Mouse (Mus musculus) cerebellum, adult 11 months (tissue): ENCODE measurements around the gene Gm49776.
"Not testable (repeated sequence)": the region's sequence is repeated elsewhere in the genome, so short reads cannot be mapped to it uniquely, and the experiment has no call there.

ENCODE experiments used
- DNase-seq: peaks from one replicate; pipeline ENCODE4 v3.0.0; 2022

The Gm49776 gene

DNA sequence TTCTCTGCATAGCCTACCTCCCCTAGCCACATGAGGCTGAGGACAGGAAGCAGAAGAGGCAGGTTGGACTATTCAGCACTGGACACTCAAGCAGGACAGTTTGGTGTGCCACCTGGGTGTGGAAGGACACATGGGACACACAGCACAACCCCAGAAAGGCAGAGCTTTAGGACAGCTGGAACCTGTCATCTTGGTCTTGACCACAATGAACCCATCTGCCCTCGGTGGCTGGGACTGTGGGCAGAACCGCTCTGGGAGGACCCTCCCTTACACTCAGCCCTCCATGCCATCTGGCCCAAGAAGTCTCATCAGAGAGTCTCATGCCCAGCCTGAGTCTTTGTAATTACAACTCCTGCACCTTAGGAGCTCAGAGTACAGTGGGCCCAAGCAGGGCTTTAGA is 58.1 kb downstream of the Gm49776 start:
- DNase-seq, result no peak

DNA sequence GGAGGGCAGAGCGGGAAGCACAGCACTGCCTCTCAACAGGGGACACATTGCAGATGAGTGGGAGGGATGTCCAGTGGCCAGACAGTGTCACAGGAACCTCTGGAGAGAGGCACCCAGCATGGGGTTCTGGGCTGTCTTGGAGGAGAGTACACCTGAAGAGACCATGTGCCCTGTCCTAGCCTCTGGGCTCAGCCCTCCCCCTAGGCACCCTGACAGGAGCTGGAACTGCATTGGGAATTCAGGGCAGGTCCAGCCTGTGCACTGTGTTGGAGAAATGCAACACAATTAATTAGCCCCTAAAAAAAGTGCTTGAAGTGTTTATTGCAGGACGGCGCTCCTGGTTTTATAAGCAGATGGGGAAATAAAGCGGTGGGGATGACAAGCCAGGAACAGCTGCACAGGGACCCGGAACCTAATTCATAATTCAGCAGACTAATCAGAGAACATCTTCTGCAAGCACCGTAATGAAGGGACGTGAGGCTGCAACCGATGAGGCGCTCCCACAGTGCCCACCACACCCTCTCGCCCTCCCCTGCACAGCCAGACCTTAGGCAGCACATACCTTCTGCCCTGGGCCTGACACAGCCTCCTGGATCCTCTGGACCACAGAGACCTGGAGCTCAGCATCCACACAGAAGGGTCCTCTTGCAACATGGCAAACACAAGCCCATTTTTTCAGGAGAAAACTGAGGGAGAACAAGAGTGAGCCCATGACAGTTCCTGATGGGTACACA is 59.6 kb downstream of the Gm49776 start:
- DNase-seq, result no peak

DNA sequence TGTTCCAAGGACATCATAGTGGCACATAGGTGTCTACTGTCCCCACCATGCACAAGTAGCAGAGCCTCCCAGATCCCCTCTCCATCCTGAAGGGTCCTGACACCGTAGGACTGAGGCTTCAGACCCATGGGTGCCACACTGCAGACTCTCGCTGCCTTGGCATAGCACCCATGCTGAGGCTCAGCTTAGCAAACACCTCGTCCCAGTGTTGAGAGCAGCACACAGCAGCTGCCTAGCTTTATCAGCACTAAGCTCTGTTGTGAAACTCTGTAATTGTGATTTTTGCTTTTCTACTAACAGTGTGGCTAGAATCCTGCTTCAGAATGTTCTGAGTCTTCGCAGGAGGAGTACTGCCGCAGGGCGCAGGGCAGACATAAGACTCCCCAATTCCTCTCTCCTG is 60.2 kb downstream of the Gm49776 start:
- DNase-seq, result no peak

DNA sequence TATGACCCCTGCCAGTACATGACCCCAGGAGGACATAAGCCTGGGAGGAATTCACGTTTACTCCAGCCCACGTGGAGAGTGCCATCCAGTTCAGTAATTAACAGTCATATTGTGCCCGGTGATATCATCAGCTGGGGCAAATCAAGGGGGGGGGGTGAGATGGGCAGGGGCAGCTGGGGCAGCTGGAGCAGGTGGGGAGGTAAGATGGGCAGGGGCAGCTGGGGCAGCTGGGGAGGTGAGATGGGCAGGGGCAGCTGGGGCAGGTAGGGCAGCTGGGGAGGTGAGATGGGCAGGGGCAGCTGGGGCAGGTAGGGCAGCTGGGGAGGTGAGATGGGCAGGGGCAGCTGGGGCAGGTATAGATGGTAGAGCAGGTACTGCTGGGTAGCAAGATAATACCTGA is 62.6 kb downstream of the Gm49776 start:
- not testable (repeated sequence) for DNase-seq
